Mouse (Mus musculus): ENCODE results near the gene March7.

March7 gene

GRCm38 (mm10) chr2:60289451-60289850 is 79.8 kb downstream of the March7 start:
- no peak for DNase-seq

GRCm38 (mm10) chr2:60291381-60291780 is 81.7 kb downstream of the March7 start:
- no peak for DNase-seq

- DNase-seq = no peak
These were observed 88.6 kb downstream of the March7 start for GRCm38 (mm10) chr2:60298266-60298665.

GRCm38 (mm10) chr2:60299323-60299722 is 89.6 kb downstream of the March7 start:
- DNase-seq = no peak

All from kidney, postnatal 4 days (tissue).